Mouse (Mus musculus): Measurements from ENCODE around the gene Clec2d. TPM values are rescaled to one million over a fixed set of nuclear protein-coding genes. Genes with fewer than 3 reads are reported as not detected.
"Not testable (repeated sequence)": the region's sequence is repeated elsewhere in the genome, so short reads cannot be mapped to it uniquely, and the experiment has no call there.

Gene Clec2d
- total RNA-seq, 1 experiment from 2014 or later, result 219 TPM

GRCm38 (mm10) chr6:129184001-129184400 lies 3.6 kb downstream of the Clec2d start:
- ATAC-seq (replicated peaks in 1 of 2; ENCODE audit: insufficient read depth in 1 of 2, low FRiP score in 2 of 2, low TSS enrichment in 1 of 2, low read depth in 1 of 2, poor library complexity in 2 of 2, severe bottlenecking in 2 of 2), result not testable (repeated sequence)

GRCm38 (mm10) chr6:129184788-129185187 lies 4.4 kb downstream of the Clec2d start:
- ATAC-seq (replicated peaks in 1 of 2; ENCODE audit: insufficient read depth in 1 of 2, low FRiP score in 2 of 2, low TSS enrichment in 1 of 2, low read depth in 1 of 2, poor library complexity in 2 of 2, severe bottlenecking in 2 of 2), result no peak

- no peak for ATAC-seq (replicated peaks in 1 of 2; ENCODE audit: insufficient read depth in 1 of 2, low FRiP score in 2 of 2, low TSS enrichment in 1 of 2, low read depth in 1 of 2, poor library complexity in 2 of 2, severe bottlenecking in 2 of 2)
These were observed 5.6 kb downstream of the Clec2d start for GRCm38 (mm10) chr6:129186022-129186421.

- ATAC-seq (replicated peaks in 1 of 2; ENCODE audit: insufficient read depth in 1 of 2, low FRiP score in 2 of 2, low TSS enrichment in 1 of 2, low read depth in 1 of 2, poor library complexity in 2 of 2, severe bottlenecking in 2 of 2), result no peak
These were observed 6.2 kb downstream of the Clec2d start for GRCm38 (mm10) chr6:129186457-129187199.

- ATAC-seq (replicated peaks in 1 of 2; ENCODE audit: insufficient read depth in 1 of 2, low FRiP score in 2 of 2, low TSS enrichment in 1 of 2, low read depth in 1 of 2, poor library complexity in 2 of 2, severe bottlenecking in 2 of 2), result no peak
These were observed 6.8 kb downstream of the Clec2d start for GRCm38 (mm10) chr6:129187200-129187651.

GRCm38 (mm10) chr6:129187816-129188215 lies 7.4 kb downstream of the Clec2d start:
- not testable (repeated sequence) for ATAC-seq (replicated peaks in 1 of 2; ENCODE audit: insufficient read depth in 1 of 2, low FRiP score in 2 of 2, low TSS enrichment in 1 of 2, low read depth in 1 of 2, poor library complexity in 2 of 2, severe bottlenecking in 2 of 2)

GRCm38 (mm10) chr6:129193431-129193830 lies 13.0 kb downstream of the Clec2d start:
- no peak for ATAC-seq (replicated peaks in 1 of 2; ENCODE audit: insufficient read depth in 1 of 2, low FRiP score in 2 of 2, low TSS enrichment in 1 of 2, low read depth in 1 of 2, poor library complexity in 2 of 2, severe bottlenecking in 2 of 2)

- ATAC-seq (replicated peaks in 1 of 2; ENCODE audit: insufficient read depth in 1 of 2, low FRiP score in 2 of 2, low TSS enrichment in 1 of 2, low read depth in 1 of 2, poor library complexity in 2 of 2, severe bottlenecking in 2 of 2), result not testable (repeated sequence)
These were observed 19.7 kb downstream of the Clec2d start for GRCm38 (mm10) chr6:129200066-129200465.

GRCm38 (mm10) chr6:129202306-129202705 lies 21.9 kb downstream of the Clec2d start:
- no peak for ATAC-seq (replicated peaks in 1 of 2; ENCODE audit: insufficient read depth in 1 of 2, low FRiP score in 2 of 2, low TSS enrichment in 1 of 2, low read depth in 1 of 2, poor library complexity in 2 of 2, severe bottlenecking in 2 of 2)

- ATAC-seq (replicated peaks in 1 of 2; ENCODE audit: insufficient read depth in 1 of 2, low FRiP score in 2 of 2, low TSS enrichment in 1 of 2, low read depth in 1 of 2, poor library complexity in 2 of 2, severe bottlenecking in 2 of 2), result no peak
These were observed 23.9 kb downstream of the Clec2d start for GRCm38 (mm10) chr6:129204342-129204741.

- no peak for ATAC-seq (replicated peaks in 1 of 2; ENCODE audit: insufficient read depth in 1 of 2, low FRiP score in 2 of 2, low TSS enrichment in 1 of 2, low read depth in 1 of 2, poor library complexity in 2 of 2, severe bottlenecking in 2 of 2)
These were observed 24.4 kb downstream of the Clec2d start for GRCm38 (mm10) chr6:129204838-129205237.

- ATAC-seq (replicated peaks in 1 of 2; ENCODE audit: insufficient read depth in 1 of 2, low FRiP score in 2 of 2, low TSS enrichment in 1 of 2, low read depth in 1 of 2, poor library complexity in 2 of 2, severe bottlenecking in 2 of 2), result no peak
These were observed 28.6 kb downstream of the Clec2d start for GRCm38 (mm10) chr6:129208891-129209519.

GRCm38 (mm10) chr6:129209785-129210446 lies 29.5 kb downstream of the Clec2d start:
- no peak for ATAC-seq (replicated peaks in 1 of 2; ENCODE audit: insufficient read depth in 1 of 2, low FRiP score in 2 of 2, low TSS enrichment in 1 of 2, low read depth in 1 of 2, poor library complexity in 2 of 2, severe bottlenecking in 2 of 2)

- peak; percentile 59 to 82; a peak in 3 of 4 replicates for ATAC-seq (replicated peaks in 1 of 2; ENCODE audit: insufficient read depth in 1 of 2, low FRiP score in 2 of 2, low TSS enrichment in 1 of 2, low read depth in 1 of 2, poor library complexity in 2 of 2, severe bottlenecking in 2 of 2)
These were observed 30.0 kb downstream of the Clec2d start for GRCm38 (mm10) chr6:129210447-129210790.

- no peak for ATAC-seq (replicated peaks in 1 of 2; ENCODE audit: insufficient read depth in 1 of 2, low FRiP score in 2 of 2, low TSS enrichment in 1 of 2, low read depth in 1 of 2, poor library complexity in 2 of 2, severe bottlenecking in 2 of 2)
These were observed 32.2 kb downstream of the Clec2d start for GRCm38 (mm10) chr6:129212421-129213195.

GRCm38 (mm10) chr6:129213497-129213896 lies 33.1 kb downstream of the Clec2d start:
- no peak for ATAC-seq (replicated peaks in 1 of 2; ENCODE audit: insufficient read depth in 1 of 2, low FRiP score in 2 of 2, low TSS enrichment in 1 of 2, low read depth in 1 of 2, poor library complexity in 2 of 2, severe bottlenecking in 2 of 2)

GRCm38 (mm10) chr6:129214263-129214662 lies 33.8 kb downstream of the Clec2d start:
- ATAC-seq (replicated peaks in 1 of 2; ENCODE audit: insufficient read depth in 1 of 2, low FRiP score in 2 of 2, low TSS enrichment in 1 of 2, low read depth in 1 of 2, poor library complexity in 2 of 2, severe bottlenecking in 2 of 2), result no peak

- no peak for ATAC-seq (replicated peaks in 1 of 2; ENCODE audit: insufficient read depth in 1 of 2, low FRiP score in 2 of 2, low TSS enrichment in 1 of 2, low read depth in 1 of 2, poor library complexity in 2 of 2, severe bottlenecking in 2 of 2)
These were observed 34.6 kb downstream of the Clec2d start for GRCm38 (mm10) chr6:129215053-129215452.

Data from hematopoietic stem cell, adult 5-6 weeks (primary cell).